Mouse (Mus musculus): ENCODE measurements around the gene 2610318N02Rik. TPM values are rescaled to one million over a fixed set of nuclear protein-coding genes. Genes with fewer than 3 reads are reported as not detected.

Gene 2610318N02Rik
- 17.4 and 21.5 TPM in 2 replicates for polyA plus RNA-seq (2012)

GRCm38 (mm10) chr16:17124871-17125520 lies at the start of gene 2610318N02Rik:
Gene 2610318N02Rik, minus strand, starts transcription at chr16:17125167.

GRCm38 (mm10) chr16:17146772-17147235 lies 21.8 kb upstream of the 2610318N02Rik start, which contains the start of gene Ccdc116:
Gene Ccdc116, minus strand, starts transcription at chr16:17147229.

DNA sequence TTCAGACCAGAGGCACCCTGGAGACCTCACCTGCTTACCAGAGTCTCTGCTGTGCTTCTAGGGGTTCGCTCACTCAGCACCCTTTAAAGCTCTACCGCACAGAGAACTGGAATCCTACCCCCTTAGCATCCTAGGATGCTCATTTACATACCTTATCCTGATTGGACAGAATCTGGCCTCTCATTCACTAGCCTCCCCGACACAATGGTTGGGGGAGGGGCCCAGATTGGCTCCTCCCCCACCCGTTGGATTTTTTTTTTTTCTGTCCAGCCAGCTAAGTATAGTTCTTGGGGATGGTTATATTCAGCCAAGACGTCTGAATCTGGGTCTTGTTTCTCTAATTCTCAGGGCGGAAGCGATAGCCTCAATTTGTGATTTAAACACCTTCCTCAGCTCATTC lies 19.4 kb upstream of the 2610318N02Rik start, which contains the start of gene Ydjc:
Gene Ydjc (plus strand): TSS at position 283 of the 400 bp plus-strand sequence.

DNA sequence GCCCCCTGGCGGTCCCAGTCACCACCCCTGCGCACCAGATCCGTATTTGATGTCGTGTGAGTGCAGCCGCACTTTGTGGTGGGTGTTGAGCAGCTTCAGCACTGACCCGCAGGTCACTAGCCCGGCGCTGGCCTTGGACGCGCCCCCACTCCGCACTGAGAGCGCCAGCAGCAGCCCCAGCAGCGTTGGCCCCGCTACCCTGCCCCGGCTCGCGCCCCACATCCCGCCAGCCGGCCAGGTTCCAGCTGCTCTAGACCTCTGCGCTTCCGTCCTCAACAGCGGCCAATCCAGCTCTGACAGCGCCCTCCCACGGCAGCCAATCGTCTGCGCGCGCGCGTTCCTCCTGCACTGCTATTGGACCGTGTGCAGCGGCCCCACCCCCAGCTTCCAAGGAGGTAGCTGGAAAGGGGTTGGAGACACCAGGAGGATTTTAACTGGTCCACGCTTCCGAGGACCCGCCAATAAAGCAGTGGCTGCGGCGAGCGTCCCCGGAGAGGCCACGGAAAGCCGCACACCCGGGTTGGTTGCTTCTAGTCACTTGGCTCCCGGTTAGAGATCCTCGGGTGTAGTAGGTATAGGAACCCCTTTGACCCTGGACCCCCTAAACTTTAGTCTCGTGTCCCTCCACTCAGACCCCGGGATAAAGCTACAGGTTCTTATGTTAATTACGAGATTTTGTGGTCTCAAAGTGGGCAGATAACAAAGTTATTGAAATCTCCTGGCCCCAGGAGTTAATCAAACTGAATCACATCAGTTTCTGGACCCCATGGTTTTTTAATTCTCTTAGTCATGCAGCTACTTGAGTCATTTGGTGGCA lies 7.3 kb upstream of the 2610318N02Rik start, which contains the start of gene Sdf2l1:
Gene Sdf2l1 (minus strand): TSS at position 295 of the 817 bp plus-strand sequence.

DNA sequence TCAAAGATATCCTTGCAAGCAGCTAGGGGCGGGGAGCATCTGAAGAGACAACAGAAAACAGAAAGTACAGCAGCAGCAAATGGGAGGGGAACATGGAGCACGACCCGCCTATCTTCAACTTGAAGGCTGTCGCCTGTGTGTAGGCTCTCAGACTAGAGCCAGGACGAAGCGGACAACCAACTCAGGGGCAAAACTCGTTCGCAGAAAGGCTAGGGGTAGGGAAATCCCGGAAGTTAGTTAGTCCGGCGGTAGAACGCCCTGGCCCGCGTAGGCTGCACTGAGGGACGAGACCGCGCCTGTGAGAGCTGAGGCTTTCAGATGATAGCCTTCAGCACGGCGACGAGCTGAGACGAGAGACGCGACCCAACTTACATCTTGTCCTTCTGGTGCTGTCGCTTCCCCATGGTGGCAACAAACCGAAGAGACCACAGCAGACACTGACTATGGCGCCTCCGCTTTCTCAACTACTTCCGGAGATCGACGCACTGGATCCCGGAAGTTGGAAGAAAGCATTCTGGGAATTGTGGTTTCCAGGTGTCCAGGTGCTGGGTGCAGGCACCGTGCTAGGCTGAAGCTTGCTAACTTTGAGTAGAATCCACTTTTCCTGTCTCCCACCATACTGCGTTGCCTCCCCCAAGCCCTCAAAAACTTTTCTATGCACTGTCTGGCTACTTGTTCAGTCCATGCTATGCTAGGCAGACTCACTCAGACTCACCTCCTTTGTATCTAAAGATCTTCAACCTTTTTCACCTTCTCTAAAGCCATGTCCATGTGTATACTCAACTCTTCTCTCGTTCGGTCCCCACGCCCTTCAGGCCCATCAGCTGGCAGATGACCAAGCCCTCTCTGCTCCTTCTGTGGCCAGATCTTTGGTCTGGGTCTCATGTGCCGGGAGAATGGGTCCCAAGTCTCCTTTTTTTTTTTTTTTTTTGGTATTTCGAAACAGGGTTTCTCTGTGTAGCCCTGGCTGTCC lies 13.9 kb downstream of the 2610318N02Rik start, which contains the start of gene Ppil2:
Gene Ppil2 (minus strand): TSS at position 487 of the 973 bp plus-strand sequence.

DNA sequence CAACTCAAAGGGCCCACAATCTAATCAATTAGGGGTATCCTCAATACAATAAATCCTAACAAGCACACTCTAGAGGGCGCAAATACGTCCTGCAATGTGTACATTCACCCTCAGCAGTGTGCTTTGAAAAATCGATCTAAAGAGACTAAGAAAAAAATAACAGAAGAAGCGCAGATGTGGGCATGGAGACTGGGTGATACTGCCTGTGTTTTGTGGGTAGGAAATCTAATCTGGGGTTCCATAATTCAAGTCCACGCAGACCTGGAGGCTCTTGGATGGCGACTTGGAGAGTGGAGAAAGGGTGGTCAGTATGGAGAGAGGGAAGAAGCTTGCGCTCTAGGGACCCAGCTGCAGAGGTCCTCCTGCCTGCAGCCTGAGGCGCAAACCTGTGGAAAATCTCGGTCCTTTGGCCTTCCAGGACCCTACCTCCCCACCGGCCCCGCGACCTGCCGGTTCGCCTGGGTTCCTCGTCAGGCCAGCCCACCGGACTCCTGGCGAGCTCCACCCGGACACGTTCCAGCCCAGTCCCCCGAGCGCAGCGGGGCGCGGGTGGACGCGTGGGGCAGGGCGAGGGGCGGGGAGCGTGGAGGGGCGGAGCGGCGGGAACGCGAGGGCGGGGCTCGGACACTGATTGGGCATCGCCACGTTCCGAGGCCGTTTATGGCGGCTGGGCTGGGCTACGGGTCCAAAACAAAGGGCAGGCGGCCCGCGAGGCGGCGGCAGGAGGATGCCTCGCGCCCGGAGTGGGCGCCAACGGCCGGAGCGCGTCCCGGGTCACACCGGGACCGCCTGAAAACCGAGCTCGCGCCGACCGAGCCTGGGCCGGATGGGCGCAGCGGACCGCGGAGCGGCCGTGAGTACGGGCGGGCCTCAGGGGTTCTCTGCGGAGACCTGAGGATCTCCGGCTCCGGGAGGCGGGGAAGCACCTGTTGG lies 55.2 kb downstream of the 2610318N02Rik start, which contains the start of gene Ypel1:
Gene Ypel1 (plus strand): TSS at position 186 of the 933 bp plus-strand sequence.

Other genes with a start within 250 kb of the 2610318N02Rik start
- 9.1 and 11.4 TPM in 2 replicates for gene Ppm1f, start 228.7 kb downstream of the 2610318N02Rik start, polyA plus RNA-seq (2012)
- gene Mapk1, start 141.8 kb downstream of the 2610318N02Rik start, polyA plus RNA-seq (2012), result 34.1 and 36.3 TPM in 2 replicates
- 1.1 and 1.8 TPM in 2 replicates for gene Ypel1, start 55.5 kb downstream of the 2610318N02Rik start, polyA plus RNA-seq (2012)
- gene Ppil2, start 13.9 kb downstream of the 2610318N02Rik start, polyA plus RNA-seq (2012), result 62.2 and 70.3 TPM in 2 replicates
- 372 and 512 TPM in 2 replicates for gene Sdf2l1, start 7.2 kb upstream of the 2610318N02Rik start, polyA plus RNA-seq (2012)
- 53.3 and 57.2 TPM in 2 replicates for gene Ydjc, start 19.5 kb upstream of the 2610318N02Rik start, polyA plus RNA-seq (2012)
- 2.6 and 3.2 TPM in 2 replicates for gene Ccdc116, start 22.1 kb upstream of the 2610318N02Rik start, polyA plus RNA-seq (2012)
- 80.5 and 87.5 TPM in 2 replicates for gene Ube2l3, start 77.5 kb upstream of the 2610318N02Rik start, polyA plus RNA-seq (2012)
- 0.18 and 0.25 TPM in 2 replicates for gene Rimbp3, start 83.4 kb upstream of the 2610318N02Rik start, polyA plus RNA-seq (2012)
- gene Hic2, start 108.4 kb upstream of the 2610318N02Rik start, polyA plus RNA-seq (2012), result 5.5 and 7.6 TPM in 2 replicates
- 18.3 and 31.9 TPM in 2 replicates for gene Tmem191c, start 150.9 kb upstream of the 2610318N02Rik start, polyA plus RNA-seq (2012)
- not detected in 2 replicates for gene Serpind1, start 206.2 kb upstream of the 2610318N02Rik start, polyA plus RNA-seq (2012)